Mouse (Mus musculus) CH12.LX (cell line): ENCODE data around the gene Lrrc20. TPM values are rescaled to one million over a fixed set of nuclear protein-coding genes. Genes with fewer than 3 reads are reported as not detected.
"Not testable (repeated sequence)": the region's sequence is repeated elsewhere in the genome, so short reads cannot be mapped to it uniquely, and the experiment has no call there.

ENCODE experiments used
- DNase-seq: peaks from one replicate; pipeline ENCODE4 v3.0.0-alpha.2; 2013; ENCODE audit errors: extremely low read depth
- H3K27ac ChIP-seq: 2 replicates; pipeline ENCODE4 v1.5.1; 2012; ENCODE audit warnings: low read depth, mild to moderate bottlenecking, control low read depth, moderate library complexity; ENCODE audit not compliant: insufficient read depth
- H3K27me3 ChIP-seq: replicated peaks from 2 replicates; pipeline ENCODE3; 2012; ENCODE audit warnings: inconsistent platforms
- H3K36me3 ChIP-seq, 2 experiments: replicated peaks in 1 of 2; 2 replicates each; pipeline versions ENCODE3 to v1.6.1; 2012; ENCODE audit warnings: inconsistent platforms in 1 of 2, low read length in 1 of 2, mild to moderate bottlenecking in 1 of 2, mixed read lengths in 1 of 2, moderate library complexity in 1 of 2; ENCODE audit not compliant: control insufficient read depth in 1 of 2, insufficient read depth in 1 of 2
- H3K4me1 ChIP-seq, 2 experiments: 2 replicates each; pipeline ENCODE4 v1.6.1; 2012; ENCODE audit warnings: inconsistent platforms in 1 of 2, moderate library complexity in 1 of 2; ENCODE audit not compliant: insufficient read depth in 2 of 2, control insufficient read depth in 1 of 2
- H3K4me2 ChIP-seq: 2 replicates; pipeline ENCODE4 v1.6.1; 2012; ENCODE audit warnings: low read depth, mild to moderate bottlenecking, control low read depth; ENCODE audit not compliant: poor library complexity, insufficient read depth, severe bottlenecking
- H3K4me3 ChIP-seq, 3 experiments: fragments of 150-350 bp in 1 of 3; sonication (generic) in 1 of 3; replicated peaks in 1 of 3; 2 replicates each; pipeline versions ENCODE3 to v1.5.1; 2011 to 2012; ENCODE audit warnings: low read depth in 2 of 3, low read length in 2 of 3, mild to moderate bottlenecking in 2 of 3, moderate library complexity in 2 of 3, control low read depth in 1 of 3, improper control_type of control experiment in 1 of 3, inconsistent platforms in 1 of 3, mixed read lengths in 1 of 3; ENCODE audit not compliant: poor library complexity in 1 of 3
- H3K79me2 ChIP-seq: replicated peaks from 2 replicates; pipeline ENCODE4 v1.6.1; 2012; ENCODE audit warnings: mild to moderate bottlenecking, moderate library complexity; ENCODE audit not compliant: control insufficient read depth, poor library complexity, insufficient read depth, severe bottlenecking; ENCODE audit errors: extremely low read depth
- H3K9ac ChIP-seq: 2 replicates; pipeline ENCODE4 v1.6.1; 2012; ENCODE audit warnings: low read depth, mild to moderate bottlenecking, control low read depth, moderate library complexity; ENCODE audit not compliant: insufficient read depth
- H3K9me3 ChIP-seq: replicated peaks from 2 replicates; pipeline ENCODE3; 2012; ENCODE audit warnings: low read length, inconsistent platforms, mixed read lengths
- BHLHE40 ChIP-seq: IDR thresholded peaks from 2 replicates; pipeline ENCODE4 v1.6.1; 2011; ENCODE audit warnings: mild to moderate bottlenecking, low read depth, low read length, improper control_type of control experiment
- CHD1 ChIP-seq: IDR thresholded peaks from 2 replicates; pipeline ENCODE4 v1.6.1; 2012; ENCODE audit warnings: low read depth, low read length, improper control_type of control experiment, inconsistent platforms
- CHD2 ChIP-seq: IDR thresholded peaks from 2 replicates; pipeline ENCODE4 v1.6.1; 2011; ENCODE audit warnings: low read length, improper control_type of control experiment
- CTCF ChIP-seq, 2 experiments: IDR thresholded peaks in 1 of 2; conservative IDR thresholded peaks in 1 of 2; 2 replicates each; pipeline ENCODE4 v1.5.1; 2011 to 2012; ENCODE audit warnings: low read depth in 2 of 2, low read length in 2 of 2, improper control_type of control experiment in 1 of 2, inconsistent platforms in 1 of 2, mild to moderate bottlenecking in 1 of 2, moderate library complexity in 1 of 2
- E2F4 ChIP-seq: IDR thresholded peaks from 2 replicates; pipeline ENCODE4 v1.6.1; 2011; ENCODE audit warnings: low read depth, low read length, improper control_type of control experiment; ENCODE audit not compliant: insufficient replicate concordance
- ELF1 ChIP-seq: IDR thresholded peaks from 2 replicates; pipeline ENCODE4 v1.6.1; 2014; ENCODE audit warnings: low read depth, mild to moderate bottlenecking, inconsistent platforms, low read length, improper control_type of control experiment
- EP300 ChIP-seq: IDR thresholded peaks from 2 replicates; pipeline ENCODE4 v1.6.1; 2011; ENCODE audit warnings: low read length, improper control_type of control experiment
- ETS1 ChIP-seq: conservative IDR thresholded peaks from 2 replicates; pipeline ENCODE4 v1.6.1; 2012; ENCODE audit warnings: low read depth, mild to moderate bottlenecking, inconsistent platforms, low read length, improper control_type of control experiment, moderate library complexity
- GABPA ChIP-seq: IDR thresholded peaks from 2 replicates; pipeline ENCODE4 v1.6.1; 2012; ENCODE audit warnings: low read depth, low read length, improper control_type of control experiment, inconsistent platforms; ENCODE audit not compliant: insufficient replicate concordance
- HCFC1 ChIP-seq: IDR thresholded peaks from 2 replicates; pipeline ENCODE4 v1.6.1; 2012; ENCODE audit warnings: low read depth, mild to moderate bottlenecking, inconsistent platforms, low read length, improper control_type of control experiment
- IRF4 ChIP-seq: IDR thresholded peaks from 2 replicates; pipeline ENCODE4 v1.6.1; 2014; ENCODE audit warnings: low read depth, mild to moderate bottlenecking, inconsistent platforms, low read length, improper control_type of control experiment
- JUN ChIP-seq: IDR thresholded peaks from 2 replicates; pipeline ENCODE4 v1.6.1; 2011; ENCODE audit warnings: low read depth, mild to moderate bottlenecking, low read length, improper control_type of control experiment, moderate library complexity; ENCODE audit not compliant: insufficient read depth
- JUND ChIP-seq: conservative IDR thresholded peaks from 2 replicates; pipeline ENCODE4 v1.6.1; 2011; ENCODE audit warnings: low read depth, low read length, improper control_type of control experiment
- KAT2A ChIP-seq: IDR thresholded peaks from 2 replicates; pipeline ENCODE4 v1.6.1; 2012; ENCODE audit warnings: low read length, improper control_type of control experiment, inconsistent platforms; ENCODE audit not compliant: insufficient replicate concordance
- MAFK ChIP-seq: IDR thresholded peaks from 2 replicates; pipeline ENCODE4 v1.6.1; 2011; ENCODE audit warnings: low read length, improper control_type of control experiment; ENCODE audit not compliant: insufficient replicate concordance
- MAX ChIP-seq: IDR thresholded peaks from 2 replicates; pipeline ENCODE4 v1.6.1; 2011; ENCODE audit warnings: low read length, improper control_type of control experiment
- MAZ ChIP-seq: IDR thresholded peaks from 2 replicates; pipeline ENCODE4 v1.6.1; 2012; ENCODE audit warnings: low read depth, mild to moderate bottlenecking, inconsistent platforms, low read length, improper control_type of control experiment, moderate library complexity
- MEF2A ChIP-seq: IDR thresholded peaks from 2 replicates; pipeline ENCODE4 v1.6.1; 2014; ENCODE audit warnings: low read depth, mild to moderate bottlenecking, inconsistent platforms, low read length, improper control_type of control experiment, borderline replicate concordance
- MXI1 ChIP-seq: IDR thresholded peaks from 2 replicates; pipeline ENCODE4 v1.6.1; 2011; ENCODE audit warnings: mild to moderate bottlenecking, low read depth, low read length, improper control_type of control experiment
- MYC ChIP-seq: IDR thresholded peaks from 2 replicates; pipeline ENCODE4 v1.6.1; 2011; ENCODE audit warnings: low read depth, mild to moderate bottlenecking, improper control_type of control experiment, low read length
- NELFE ChIP-seq: IDR thresholded peaks from 2 replicates; pipeline ENCODE4 v1.6.1; 2011; ENCODE audit warnings: low read depth, low read length, improper control_type of control experiment
- NRF1 ChIP-seq: IDR thresholded peaks from 2 replicates; pipeline ENCODE4 v1.6.1; 2014; ENCODE audit warnings: low read depth, mild to moderate bottlenecking, inconsistent platforms, low read length, improper control_type of control experiment, moderate library complexity
- PAX5 ChIP-seq: IDR thresholded peaks from 2 replicates; pipeline ENCODE4 v1.6.1; 2012; ENCODE audit warnings: low read length, inconsistent platforms, mixed read lengths
- POLR2A ChIP-seq: IDR thresholded peaks from 2 replicates; pipeline ENCODE4 v1.6.1; 2011; ENCODE audit warnings: low read depth, mild to moderate bottlenecking, improper control_type of control experiment, low read length
- POLR2AphosphoS2 ChIP-seq: IDR thresholded peaks from 2 replicates; pipeline ENCODE4 v1.6.1; 2011; ENCODE audit warnings: low read depth, low read length, improper control_type of control experiment
- RAD21 ChIP-seq: IDR thresholded peaks from 2 replicates; pipeline ENCODE4 v1.6.1; 2011; ENCODE audit warnings: low read depth, mild to moderate bottlenecking, low read length, improper control_type of control experiment, moderate library complexity
- RCOR1 ChIP-seq: conservative IDR thresholded peaks from 2 replicates; pipeline ENCODE4 v1.6.1; 2012; ENCODE audit warnings: low read depth, mild to moderate bottlenecking, inconsistent platforms, low read length, improper control_type of control experiment
- SIN3A ChIP-seq: IDR thresholded peaks from 2 replicates; pipeline ENCODE4 v1.6.1; 2012; ENCODE audit warnings: low read length, improper control_type of control experiment, inconsistent platforms
- SMC3 ChIP-seq: IDR thresholded peaks from 2 replicates; pipeline ENCODE4 v1.6.1; 2011; ENCODE audit warnings: low read depth, low read length, improper control_type of control experiment
- TBP ChIP-seq: conservative IDR thresholded peaks from 2 replicates; pipeline ENCODE4 v1.6.1; 2011; ENCODE audit warnings: low read depth, low read length, improper control_type of control experiment
- TCF12 ChIP-seq: IDR thresholded peaks from 2 replicates; pipeline ENCODE4 v1.6.1; 2014; ENCODE audit warnings: low read depth, mild to moderate bottlenecking, inconsistent platforms, low read length, improper control_type of control experiment
- UBTF ChIP-seq: IDR thresholded peaks from 2 replicates; pipeline ENCODE4 v1.6.1; 2012; ENCODE audit warnings: low read depth, mild to moderate bottlenecking, inconsistent platforms, low read length, improper control_type of control experiment, moderate library complexity
- USF1 ChIP-seq: IDR thresholded peaks from 2 replicates; pipeline ENCODE4 v1.6.1; 2014; ENCODE audit warnings: low read depth, mild to moderate bottlenecking, inconsistent platforms, low read length, improper control_type of control experiment
- USF2 ChIP-seq: conservative IDR thresholded peaks from 2 replicates; pipeline ENCODE4 v1.6.1; 2011; ENCODE audit warnings: low read depth, low read length, improper control_type of control experiment
- ZC3H11A ChIP-seq: IDR thresholded peaks from 2 replicates; pipeline ENCODE4 v1.6.1; 2012; ENCODE audit warnings: low read depth, mild to moderate bottlenecking, inconsistent platforms, low read length, improper control_type of control experiment
- ZKSCAN1 ChIP-seq: IDR thresholded peaks from 2 replicates; pipeline ENCODE4 v1.6.1; 2012; ENCODE audit warnings: low read depth, inconsistent platforms, low read length, improper control_type of control experiment, borderline replicate concordance
- ZMIZ1 ChIP-seq: IDR thresholded peaks from 2 replicates; pipeline ENCODE4 v1.6.1; 2012; ENCODE audit warnings: low read depth, mild to moderate bottlenecking, inconsistent platforms, low read length, improper control_type of control experiment
- ZNF384 ChIP-seq: IDR thresholded peaks from 2 replicates; pipeline ENCODE4 v1.6.1; 2012; ENCODE audit warnings: low read depth, low read length, improper control_type of control experiment, inconsistent platforms
- dilution Hi-C: fragments of 300-500 bp; cut with MboI; formaldehyde crosslinking; loops from 2 replicates; pipeline ENCODE4 v1.14.3; 2020; ENCODE audit warnings: low sequenced_read_pairs; ENCODE audit not compliant: extremely low pct_unique_long_range_greater_than_20kb, extremely low pct_ligation_motif_present
- in situ Hi-C: fragments of 300-500 bp; cut with MboI; formaldehyde crosslinking; loops from 3 replicates; pipeline ENCODE4 v1.14.3; 2019; ENCODE audit warnings: low sequenced_read_pairs, low pct_ligation_motif_present, low pct_unique_long_range_greater_than_20kb, mixed read lengths
- polyA plus RNA-seq: library from polyadenylated mRNA; unstranded; fragments of >175 nt; gene quantifications from 2 replicates; pipeline ENCODE4 v1.2.1, GENCODE M21; 2012; ENCODE audit warnings: low read depth; ENCODE audit not compliant: insufficient read length
- total RNA-seq, 2 experiments: library from RNA; depleted of rRNA; stranded (reverse); fragments of 300-350 nt in 1 of 2; fragments of >200 nt in 1 of 2; gene quantifications; 2 replicates each; pipeline ENCODE4 v1.2.3; 2012 to 2014

Gene Lrrc20
- total and polyA plus RNA-seq, 3 experiments: 8.0 to 13.7 (median 9.9) TPM

DNA sequence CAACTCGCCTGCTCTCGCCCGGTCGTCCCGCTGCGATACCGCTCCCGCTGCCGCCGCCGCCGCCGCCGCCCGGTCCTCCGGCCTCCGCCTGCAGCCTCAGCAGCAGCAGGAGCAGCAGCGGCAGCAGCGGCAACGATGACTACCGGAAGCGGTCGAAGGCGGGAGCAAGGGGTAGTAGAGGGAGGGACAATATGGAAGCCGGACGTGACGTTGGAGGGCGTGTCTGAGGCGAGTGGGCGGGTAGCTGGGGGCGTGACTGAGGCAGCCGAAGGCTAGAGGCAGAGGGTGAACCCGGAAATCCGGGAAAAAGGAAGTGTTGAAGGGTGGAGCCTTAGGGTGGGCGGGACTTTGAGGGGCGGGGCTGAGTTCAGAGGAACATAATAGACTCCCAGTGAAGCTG lies 23.0 kb upstream of the Lrrc20 start, which contains the start of gene Eif4ebp2:
TSS of gene Eif4ebp2 (minus strand) at position 17 of the 400 bp plus-strand sequence.
- in situ Hi-C loops (no loop called here), dilution Hi-C loops (no loop called here)

DNA sequence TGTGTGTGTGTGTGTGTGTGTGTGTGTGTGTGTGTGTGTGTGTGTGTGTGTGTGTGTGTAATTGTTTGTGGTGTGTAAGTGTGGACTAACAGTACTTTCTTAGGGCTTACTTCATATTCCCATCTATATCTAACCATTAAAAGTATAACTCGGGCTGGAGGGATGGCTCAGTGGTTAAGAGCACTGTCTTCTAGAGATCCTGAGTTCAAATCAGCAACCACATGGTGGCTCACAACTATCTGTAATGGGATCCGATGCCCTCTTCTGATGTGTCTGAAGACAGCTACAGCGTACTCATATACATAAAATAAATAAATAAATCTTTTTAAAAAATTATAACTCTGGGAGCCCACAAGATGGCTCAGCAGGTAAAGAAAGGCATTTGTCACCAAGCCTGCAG lies 22.4 kb upstream of the Lrrc20 start:
- Histone ChIP-seq H3K4me1 (peaks cover 23 to 29% of the 10 kb centered on the region in 2 experiments), H3K4me2 (peak overlapping the region; percentile 43; the same call in 1 of the 2 replicates), H3K36me3 (peaks cover 0 to 14% of the 10 kb centered on the region in 2 experiments), H3K79me2 (peaks cover 42% of the 10 kb centered on the region)
- dilution Hi-C loops, H3K27me3 ChIP-seq, H3K4me3 ChIP-seq, in situ Hi-C loops, H3K27ac ChIP-seq, H3K9me3 ChIP-seq, DNase-seq, H3K9ac ChIP-seq: not testable (repeated sequence)

More for the DNA sequence above, 23.0 kb upstream of the Lrrc20 start, which contains the start of gene Eif4ebp2:
- Histone ChIP-seq H3K27ac (peak within 1 kb of the TSS; percentile 43), H3K36me3 (peaks cover 0 to 15% of the 10 kb centered on the region in 2 experiments), H3K27me3 (no peaks in the 10 kb centered on the region), H3K9me3 (no peaks in the 10 kb centered on the region), H3K9ac (peak within 1 kb of the TSS; percentile 65), H3K4me2 (peak within 1 kb of the TSS; percentile 46), H3K4me1 (peaks cover 23 to 34% of the 10 kb centered on the region in 2 experiments), H3K4me3 (peak within 1 kb of the TSS; percentile 95 to 99 (median 98)), H3K79me2 (peaks cover 48% of the 10 kb centered on the region)
- TF ChIP-seq MAZ (0 out of 2 replicates have a peak, but pooled peaks have one; percentile 17), RCOR1 (no peak), ZC3H11A (no peak), BHLHE40 (no peak; the same call in 1 of the 2 replicates), USF1 (no peak), USF2 (no peak), JUND (no peak), CTCF (conservative IDR thresholded peaks at IDR 0.05 in 1 of 2, IDR thresholded peaks at IDR 0.05 in 1 of 2; ENCODE audit: low read depth in 2 of 2, low read length in 2 of 2) (no peak), ZNF384 (no peak), JUN (no peak), CHD2 (0 out of 2 replicates have a peak, but pooled peaks have one; percentile 19), POLR2AphosphoS2 (peak; percentile 57; the same call in 1 of the 2 replicates), ELF1 (peak; percentile 98), MEF2A (peak; percentile 18; the same call in 1 of the 2 replicates), UBTF (peak; percentile 55; the same call in 1 of the 2 replicates), TCF12 (peak; percentile 86), NELFE (peak; percentile 85), EP300 (no peak), ZKSCAN1 (no peak), SMC3 (no peak), KAT2A (peak; percentile 72; the same call in 1 of the 2 replicates), PAX5 (no peak), NRF1 (peak; percentile 42; the same call in 1 of the 2 replicates), MAFK (no peak), RAD21 (no peak), SIN3A (0 out of 2 replicates have a peak, but pooled peaks have one; percentile 62), MYC (no peak), ETS1 (no peak), E2F4 (peak; percentile 26; the same call in 1 of the 2 replicates), MXI1 (no peak), TBP (peak; percentile 86), ZMIZ1 (peak; percentile 78; the same call in 1 of the 2 replicates), MAX (no peak), CHD1 (no peak), IRF4 (peak; percentile 60; the same call in 1 of the 2 replicates), GABPA (no peak), HCFC1 (peak; percentile 81), POLR2A (peak; percentile 89)
- DNase-seq: peak; percentile 97
